Mouse (Mus musculus) embryonic facial prominence, embryonic 13.5 days (tissue): ENCODE results near the gene Ikbip. TPM values are rescaled to one million over a fixed set of nuclear protein-coding genes. Genes with fewer than 3 reads are reported as not detected.

ENCODE experiments used
- ATAC-seq: fragments of 200-750 bp; cut with Nextera tagmentation; 2 replicates; pipeline ENCODE4 v1.8.0; 2017; ENCODE audit warnings: low read depth; ENCODE audit not compliant: insufficient number of reproducible peaks, insufficient read depth, low FRiP score, low TSS enrichment
- H3K27ac ChIP-seq: fragments of 300-500 bp; sonication (generic); 2 replicates; pipeline ENCODE4 v1.5.1; 2015; ENCODE audit warnings: moderate library complexity, mild to moderate bottlenecking, inconsistent platforms
- H3K27me3 ChIP-seq: fragments of 300-500 bp; sonication (generic); 2 replicates; pipeline ENCODE4 v1.6.1; 2015; ENCODE audit warnings: mild to moderate bottlenecking, inconsistent platforms
- H3K36me3 ChIP-seq: fragments of 300-500 bp; sonication (generic); 2 replicates; pipeline ENCODE4 v1.6.1; 2015; ENCODE audit warnings: mild to moderate bottlenecking, inconsistent platforms
- H3K4me1 ChIP-seq: fragments of 300-500 bp; sonication (generic); 2 replicates; pipeline ENCODE4 v1.6.1; 2015; ENCODE audit warnings: inconsistent platforms
- H3K4me2 ChIP-seq: fragments of 300-500 bp; sonication (generic); 2 replicates; pipeline ENCODE4 v1.6.1; 2015; ENCODE audit warnings: moderate library complexity, mild to moderate bottlenecking, inconsistent platforms
- H3K4me3 ChIP-seq: fragments of 300-500 bp; sonication (generic); 2 replicates; pipeline ENCODE4 v1.5.1; 2015; ENCODE audit warnings: mild to moderate bottlenecking, inconsistent platforms
- H3K9ac ChIP-seq: fragments of 300-500 bp; sonication (generic); 2 replicates; pipeline ENCODE4 v1.6.1; 2015; ENCODE audit warnings: mild to moderate bottlenecking, inconsistent platforms
- H3K9me3 ChIP-seq: fragments of 300-500 bp; sonication (generic); 2 replicates; pipeline ENCODE4 v1.6.1; 2016; ENCODE audit warnings: inconsistent platforms
- WGBS: fragments of 180-500 bp; shearing (Covaris S2); methylation state at CpG from one replicate; pipeline ENCODE4 v1.1.7; 2015; ENCODE audit warnings: mixed read lengths; 5-methylcytosine and 5-hydroxymethylcytosine counted together
- polyA plus RNA-seq: library from polyadenylated mRNA; unstranded; fragments of >200 nt; fragmentation: Nextera tagmentation; extraction: Ambion mirVana; gene quantifications from 2 replicates; pipeline ENCODE4 v1.2.1, GENCODE M21; 2015

Gene Ikbip
- 57.5 and 71.1 TPM in 2 replicates for polyA plus RNA-seq

DNA sequence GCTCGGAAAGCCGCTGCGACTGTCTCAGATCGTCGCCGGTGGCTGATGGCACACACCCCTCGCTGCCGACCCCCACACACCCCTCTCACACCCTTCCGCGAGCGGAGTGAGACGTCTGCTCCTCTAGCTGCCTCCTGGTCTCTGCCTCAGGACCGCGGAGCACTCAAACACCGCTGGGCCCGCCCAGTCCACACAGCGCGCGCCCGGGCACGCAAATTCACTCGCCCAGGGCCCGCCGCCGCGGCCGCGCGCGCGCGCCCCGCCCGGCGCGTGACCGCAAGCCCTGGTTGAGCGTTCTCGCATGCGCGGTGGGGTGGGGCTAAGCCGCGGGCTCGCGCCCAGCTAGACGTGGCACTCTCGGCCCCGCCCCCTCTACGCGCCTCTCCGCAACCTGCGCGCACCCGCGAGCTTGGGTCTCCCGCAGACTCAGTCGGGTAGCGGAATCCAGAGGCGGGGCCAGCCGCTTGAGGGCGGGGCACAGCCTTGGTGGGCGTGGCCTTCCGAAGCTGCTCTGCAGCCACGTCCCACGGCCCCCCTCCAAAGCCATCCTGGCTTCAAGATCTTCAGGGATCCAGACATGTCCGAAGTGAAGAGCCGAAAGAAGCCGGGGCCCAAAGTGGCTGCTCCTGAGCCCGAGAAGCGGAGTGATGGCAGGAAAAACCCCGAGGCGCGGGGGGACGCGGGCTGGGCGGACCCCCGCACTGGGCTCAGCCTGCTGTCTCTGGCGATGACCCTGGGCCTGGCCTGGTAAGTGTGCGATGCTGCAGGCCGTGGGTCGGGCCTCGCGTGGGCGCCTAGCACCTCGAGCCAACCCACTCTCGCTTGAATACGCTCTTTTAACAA lies at the start of gene Ikbip, which contains the start of gene Apaf1:
Gene Ikbip, plus strand, starts transcription at position 391 of the 843 bp plus-strand sequence.
Gene Apaf1, minus strand, starts transcription at position 221 of the 843 bp plus-strand sequence.
- Histone ChIP-seq H3K9me3 (no peaks in the 10 kb centered on the region), H3K4me2 (peak within 1 kb of the TSS; percentile 70), H3K27me3 (no peaks in the 10 kb centered on the region), H3K4me1 (peaks cover 7% of the 10 kb centered on the region; the same call in 1 of the 2 replicates), H3K36me3 (peaks cover 13% of the 10 kb centered on the region), H3K4me3 (peak within 1 kb of the TSS; percentile 87), H3K27ac (peak within 1 kb of the TSS; percentile 82), H3K9ac (peak within 1 kb of the TSS; percentile 91)
- ATAC-seq = peak; percentile 94
- under 1% methylated on average over 83 of the region's 87 CpGs for WGBS

- Histone ChIP-seq H3K4me2 (no peak overlapping the region), H3K9me3 (no peaks in the 10 kb centered on the region), H3K27me3 (no peaks in the 10 kb centered on the region), H3K36me3 (peaks cover 38% of the 10 kb centered on the region), H3K4me3 (no peak overlapping the region), H3K9ac (no peak overlapping the region), H3K27ac (no peak overlapping the region), H3K4me1 (no peaks in the 10 kb centered on the region)
- ATAC-seq = 0 out of 2 replicates have a peak, but pooled peaks have one; percentile 39
- 25% methylated on average over 8 of the region's 8 CpGs for WGBS
Observed at GRCm38 (mm10) chr10:91033942-91034341, 48.8 kb upstream of the Ikbip start.

- no peaks in the 10 kb centered on the region for H3K9me3 ChIP-seq
- H3K27ac ChIP-seq = no peak overlapping the region
- H3K36me3 ChIP-seq = peaks cover 69% of the 10 kb centered on the region
- no peak overlapping the region for H3K4me3 ChIP-seq
- WGBS = 84% methylated on average over 4 of the region's 4 CpGs
- no peak for ATAC-seq
- H3K9ac ChIP-seq = no peak overlapping the region
- H3K4me2 ChIP-seq = no peak overlapping the region
- H3K4me1 ChIP-seq = no peaks in the 10 kb centered on the region
- H3K27me3 ChIP-seq = no peaks in the 10 kb centered on the region
Observed at GRCm38 (mm10) chr10:91049696-91050095, 33.0 kb upstream of the Ikbip start.

DNA sequence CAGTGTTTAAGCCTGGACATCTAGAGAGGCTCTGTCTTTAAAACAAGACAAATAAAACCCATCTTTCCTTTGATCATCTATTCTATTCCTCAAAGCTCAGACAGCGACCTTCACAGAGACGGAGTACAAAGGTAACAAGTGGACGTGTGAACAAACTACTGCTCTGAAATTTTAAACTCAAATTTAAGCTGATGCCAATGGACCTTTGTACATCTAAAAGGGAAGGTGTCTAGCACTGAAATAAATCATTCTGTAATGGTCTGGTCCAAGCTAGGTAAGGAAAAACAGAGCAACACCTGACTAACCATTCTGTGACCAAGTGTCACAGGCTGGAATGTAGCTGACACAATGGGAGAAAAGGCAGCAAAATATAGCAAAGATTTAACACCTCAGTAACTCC lies 31.6 kb upstream of the Ikbip start:
- Histone ChIP-seq H3K9me3 (no peaks in the 10 kb centered on the region), H3K27ac (no peak overlapping the region), H3K27me3 (no peaks in the 10 kb centered on the region), H3K4me1 (no peaks in the 10 kb centered on the region), H3K4me2 (no peak overlapping the region), H3K9ac (no peak overlapping the region), H3K4me3 (no peak overlapping the region), H3K36me3 (peaks cover 69% of the 10 kb centered on the region)
- 94% methylated on average over 3 of the region's 3 CpGs for WGBS
- ATAC-seq = no peak

GRCm38 (mm10) chr10:91052734-91053133 lies 30.0 kb upstream of the Ikbip start:
- Histone ChIP-seq H3K4me3 (no peak overlapping the region), H3K9ac (no peak overlapping the region), H3K27me3 (no peaks in the 10 kb centered on the region), H3K9me3 (no peaks in the 10 kb centered on the region), H3K27ac (no peak overlapping the region), H3K4me2 (no peak overlapping the region), H3K36me3 (peaks cover 61% of the 10 kb centered on the region), H3K4me1 (no peaks in the 10 kb centered on the region)
- ATAC-seq = no peak

DNA sequence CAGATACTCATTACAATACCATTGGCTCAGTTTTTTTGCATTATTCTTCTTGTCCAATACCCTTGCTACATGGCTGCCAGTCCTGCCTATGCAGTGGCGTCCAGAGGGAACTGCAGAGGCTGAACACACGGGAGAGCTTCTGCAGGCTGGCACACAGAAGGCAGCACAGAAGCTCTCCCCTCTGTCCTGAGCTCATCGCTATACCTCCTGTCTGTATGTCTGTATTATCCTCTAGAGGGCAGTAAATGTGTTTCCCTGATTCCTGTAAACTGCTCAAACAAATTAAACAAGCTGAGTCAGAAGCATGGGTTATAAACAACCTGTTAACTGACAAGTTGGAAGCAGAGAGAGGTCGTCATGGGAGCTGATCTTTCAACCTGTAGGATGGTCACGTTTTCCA lies 22.0 kb upstream of the Ikbip start:
- Histone ChIP-seq H3K27me3 (no peaks in the 10 kb centered on the region), H3K4me1 (no peaks in the 10 kb centered on the region), H3K27ac (no peak overlapping the region), H3K9ac (no peak overlapping the region), H3K4me3 (no peak overlapping the region), H3K36me3 (peaks cover 59% of the 10 kb centered on the region), H3K4me2 (no peak overlapping the region), H3K9me3 (no peaks in the 10 kb centered on the region)
- no peak for ATAC-seq
- WGBS = 38% methylated on average over 5 of the region's 5 CpGs

- Histone ChIP-seq H3K4me2 (no peak overlapping the region), H3K9ac (no peak overlapping the region), H3K36me3 (peaks cover 72% of the 10 kb centered on the region), H3K9me3 (no peaks in the 10 kb centered on the region), H3K27me3 (no peaks in the 10 kb centered on the region), H3K27ac (no peak overlapping the region), H3K4me3 (no peak overlapping the region), H3K4me1 (no peaks in the 10 kb centered on the region)
- no peak for ATAC-seq
- 93% methylated on average over 6 of the region's 6 CpGs for WGBS
Observed at GRCm38 (mm10) chr10:91062355-91062754, 20.4 kb upstream of the Ikbip start.

DNA sequence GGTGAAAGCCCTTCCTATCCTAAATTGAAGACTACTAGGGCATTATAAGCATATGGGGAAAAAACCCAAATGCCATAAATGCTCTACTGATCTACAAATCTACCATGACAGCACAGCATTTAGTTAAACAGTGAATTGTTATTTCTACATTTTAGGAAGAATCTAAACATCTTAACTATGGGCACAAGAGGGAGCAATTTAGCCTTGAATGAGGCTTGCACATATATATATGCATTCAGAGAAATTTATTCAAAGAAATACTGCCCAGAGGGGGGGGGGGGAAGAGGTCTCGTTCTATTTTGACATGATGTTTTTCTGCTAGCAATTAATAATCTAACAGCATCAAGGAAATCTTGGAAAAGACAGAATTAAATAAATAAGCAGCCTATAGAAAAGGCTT lies 11.0 kb upstream of the Ikbip start:
- Histone ChIP-seq H3K9me3 (no peaks in the 10 kb centered on the region), H3K4me1 (no peaks in the 10 kb centered on the region), H3K27ac (no peak overlapping the region), H3K4me3 (no peak overlapping the region), H3K27me3 (no peaks in the 10 kb centered on the region), H3K4me2 (no peak overlapping the region), H3K36me3 (peaks cover 45% of the 10 kb centered on the region), H3K9ac (no peak overlapping the region)
- WGBS = 44% methylated on average over 1 of the region's 1 CpGs
- ATAC-seq = no peak

- Histone ChIP-seq H3K27me3 (no peaks in the 10 kb centered on the region), H3K9ac (no peak overlapping the region), H3K4me2 (no peak overlapping the region), H3K36me3 (peaks cover 47% of the 10 kb centered on the region), H3K9me3 (no peaks in the 10 kb centered on the region), H3K4me3 (no peak overlapping the region), H3K27ac (no peak overlapping the region), H3K4me1 (no peaks in the 10 kb centered on the region)
- no peak for ATAC-seq
- 64% methylated on average over 3 of the region's 3 CpGs for WGBS
Observed at GRCm38 (mm10) chr10:91073345-91073744, 9.4 kb upstream of the Ikbip start.

GRCm38 (mm10) chr10:91076667-91077066 lies 6.1 kb upstream of the Ikbip start:
- Histone ChIP-seq H3K27ac (no peak overlapping the region), H3K36me3 (peaks cover 46% of the 10 kb centered on the region), H3K4me2 (no peak overlapping the region), H3K27me3 (no peaks in the 10 kb centered on the region), H3K4me3 (no peak overlapping the region), H3K9ac (no peak overlapping the region), H3K4me1 (0 out of 2 replicates have a peak, but pooled peaks cover 3% of the 10 kb centered on the region), H3K9me3 (no peaks in the 10 kb centered on the region)
- WGBS = 91% methylated on average over 2 of the region's 2 CpGs
- no peak for ATAC-seq

DNA sequence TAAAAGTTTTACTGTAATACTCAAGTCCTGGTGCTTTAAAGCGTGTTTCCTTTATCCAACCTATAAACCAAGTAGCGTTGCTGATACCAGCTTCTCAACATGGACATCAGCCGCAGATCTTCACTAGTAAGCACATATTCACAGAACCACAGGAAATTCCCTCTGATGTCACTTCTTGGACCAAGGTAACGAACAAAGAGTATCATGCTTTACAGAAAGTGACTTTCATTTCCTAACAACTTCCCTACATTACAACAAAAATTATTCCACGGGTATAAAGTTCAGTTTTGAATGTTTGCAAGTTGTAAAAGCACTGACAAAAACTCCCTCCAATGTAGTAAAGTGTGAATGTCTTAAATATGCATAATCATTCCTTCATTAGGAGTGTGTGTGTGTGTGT lies 2.2 kb upstream of the Ikbip start:
- H3K4me2 ChIP-seq = peak overlapping the region; percentile 28; the same call in 1 of the 2 replicates
- no peaks in the 10 kb centered on the region for H3K27me3 ChIP-seq
- ATAC-seq = no peak
- no peaks in the 10 kb centered on the region for H3K9me3 ChIP-seq
- no peak overlapping the region for H3K9ac ChIP-seq
- no peak overlapping the region for H3K27ac ChIP-seq
- H3K4me3 ChIP-seq = 0 out of 2 replicates have a peak overlapping the region, but pooled peaks have one; percentile 4
- H3K36me3 ChIP-seq = peaks cover 34% of the 10 kb centered on the region
- WGBS = 85% methylated on average over 5 of the region's 5 CpGs
- peaks cover 7% of the 10 kb centered on the region; the same call in 1 of the 2 replicates for H3K4me1 ChIP-seq

DNA sequence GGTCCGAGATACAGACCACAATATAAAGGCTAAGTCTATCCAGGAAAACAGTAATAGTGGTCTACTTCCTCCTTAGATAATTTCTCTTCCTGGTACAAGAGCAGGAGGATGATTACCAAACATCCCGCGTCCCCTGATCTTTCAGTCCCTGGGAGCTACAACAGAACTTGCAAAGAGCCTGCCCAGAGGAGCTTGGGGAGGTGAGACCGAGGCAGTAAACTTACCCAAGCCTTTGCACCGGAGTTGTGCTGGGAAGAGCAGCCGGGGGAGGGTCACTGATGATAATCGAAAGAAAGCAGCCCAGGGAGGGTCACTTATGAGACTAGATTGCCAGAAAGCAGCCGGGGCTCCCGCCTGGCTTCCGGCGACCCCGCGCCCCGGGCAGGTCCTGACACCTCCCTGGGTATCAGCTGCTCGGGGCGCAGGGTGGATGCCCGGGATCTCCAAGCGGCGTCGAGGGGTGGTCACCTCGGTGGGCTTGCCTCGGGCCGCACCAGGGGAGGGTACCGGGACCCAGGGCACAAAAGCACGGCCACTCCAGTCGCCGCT lies 707 bp upstream of the Ikbip start:
- Histone ChIP-seq H3K27me3 (no peaks in the 10 kb centered on the region), H3K4me3 (peak overlapping the region; percentile 87), H3K4me2 (peak overlapping the region; percentile 70)

More for the DNA sequence above, 707 bp upstream of the Ikbip start:
- peaks cover 20% of the 10 kb centered on the region for H3K36me3 ChIP-seq
- no peaks in the 10 kb centered on the region for H3K9me3 ChIP-seq
- WGBS = under 1% methylated on average over 27 of the region's 27 CpGs
- peak overlapping the region; percentile 82 for H3K27ac ChIP-seq
- no peak for ATAC-seq
- peaks cover 7% of the 10 kb centered on the region; the same call in 1 of the 2 replicates for H3K4me1 ChIP-seq
- peak overlapping the region; percentile 91 for H3K9ac ChIP-seq
